Mouse (Mus musculus) stomach, postnatal 0 days (tissue): ENCODE measurements around the gene Gm43552.

Experiments used
- CTCF ChIP-seq: IDR thresholded peaks from 2 replicates; pipeline ENCODE4 v1.5.1; 2016; ENCODE audit warnings: antibody characterized with exemption, low read depth, mild to moderate bottlenecking, moderate library complexity
- EP300 ChIP-seq: optimal IDR thresholded peaks from 2 replicates; pipeline ENCODE3; 2016; ENCODE audit warnings: antibody characterized with exemption

DNA sequence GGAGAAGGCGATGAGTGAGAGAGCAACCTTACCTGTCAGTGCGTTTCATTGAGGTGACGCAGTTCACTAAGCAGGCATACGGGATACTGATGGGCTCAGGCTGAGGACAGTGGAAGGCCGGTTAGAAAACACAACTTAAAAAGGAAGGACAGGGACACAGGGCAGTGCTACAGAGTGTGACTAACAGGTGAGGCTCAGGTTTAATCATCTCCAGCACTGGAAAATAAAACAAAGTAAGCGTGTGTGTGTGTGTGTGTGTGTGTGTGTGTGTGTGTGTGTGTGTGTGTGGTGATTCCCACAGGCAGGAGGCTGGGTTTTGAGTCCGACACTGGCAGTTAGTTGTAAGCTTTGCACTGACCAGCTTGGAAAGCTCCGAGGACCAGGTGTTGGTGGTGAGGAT is 69.8 kb downstream of the Gm43552 start:
- TF ChIP-seq CTCF (no peak), EP300 (no peak)
